Mouse (Mus musculus): ENCODE results near the gene Hs6st1. TPM values are rescaled to one million over a fixed set of nuclear protein-coding genes. Genes with fewer than 3 reads are reported as not detected.

The Hs6st1 gene
- 35.2 TPM for total RNA-seq (2023)

GRCm38 (mm10) chr1:36068076-36068475, at the start of gene Hs6st1:
Gene Hs6st1, plus strand, starts transcription at chr1:36068400.

Other genes starting within 250 kb of the Hs6st1 start
- gene Uggt1, start 176.3 kb downstream of the Hs6st1 start, total RNA-seq (2023), result 96.0 TPM
- 136 TPM for gene Neurl3, start 206.3 kb downstream of the Hs6st1 start, total RNA-seq (2023)
- gene Arid5a, start 239.3 kb downstream of the Hs6st1 start, total RNA-seq (2023), result 690 TPM

Measured in CD8-positive naive resting alpha-beta T cell, adult 57 days (primary cell).